Mouse (Mus musculus): ENCODE data around the gene Derl2. TPM values are rescaled to one million over a fixed set of nuclear protein-coding genes. Genes with fewer than 3 reads are reported as not detected.
A peak's percentile ranks its signal among the peaks of the same experiment; 100 is the strongest.

Derl2 gene
- 26.7 and 33.0 TPM in 2 replicates for polyA plus RNA-seq (2014; fragmentation: Nextera tagmentation; extraction: Ambion mirVana)

DNA sequence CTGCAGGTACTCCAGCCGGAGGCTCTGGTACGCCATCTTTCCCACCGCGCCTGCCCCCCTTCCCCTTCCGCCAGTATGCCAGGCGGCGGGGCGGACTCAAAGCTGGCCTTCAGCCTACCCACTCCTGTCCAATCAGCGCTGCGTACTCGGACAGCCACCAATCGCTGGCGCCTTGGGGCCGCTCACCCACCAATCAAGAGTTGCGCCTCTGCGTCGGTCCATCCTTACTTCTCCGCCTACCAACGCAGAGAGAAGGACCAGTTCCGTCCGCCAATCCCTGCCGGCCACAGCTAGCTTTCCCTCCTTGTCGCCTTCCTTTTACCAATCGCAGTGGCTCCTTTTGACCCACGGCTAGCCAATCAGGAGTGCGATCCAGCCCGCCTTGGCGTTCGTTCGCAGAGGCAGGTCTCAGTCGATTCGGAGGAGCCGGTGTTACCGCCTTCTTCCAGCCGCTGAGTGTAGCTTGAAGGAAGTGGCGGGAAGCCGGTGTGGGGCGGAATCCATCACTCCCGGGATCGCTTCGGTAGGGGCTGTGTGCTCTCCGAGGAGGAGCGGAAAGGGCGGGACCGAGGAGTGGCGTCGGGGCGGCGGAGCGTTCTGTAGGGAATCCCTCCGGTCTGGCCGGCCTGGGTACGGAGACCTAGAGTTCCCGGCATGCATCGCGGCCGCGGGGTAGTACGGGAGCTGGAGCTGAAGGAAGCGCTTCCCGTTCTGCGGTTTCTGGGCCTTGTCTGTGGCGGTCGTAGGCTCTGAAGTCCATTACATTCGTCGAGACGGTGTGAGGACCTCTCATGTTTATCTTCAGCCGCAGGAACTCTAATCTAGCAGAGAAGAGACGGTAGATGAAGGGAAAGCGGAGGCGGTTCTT, at the start of gene Derl2, which contains the start of gene Mis12:
Derl2 (minus strand) TSS at position 641 of the 868 bp plus-strand sequence.
Mis12 (plus strand) TSS at position 411 of the 868 bp plus-strand sequence.
- Histone ChIP-seq H3K4me3 (ENCODE audit: control insufficient read depth in 1 of 2, insufficient read depth in 1 of 2, low read depth in 1 of 2, low read length in 2 of 2) (peak within 1 kb of the TSS; percentile 61 to 80), H3K4me2 (ENCODE audit: low read length) (peak within 1 kb of the TSS; percentile 85), H3K9me3 (ENCODE audit: control insufficient read depth, low read length) (no peaks in the 10 kb centered on the region), H3K27me3 (ENCODE audit: control insufficient read depth, insufficient read depth, low read length) (no peaks in the 10 kb centered on the region), H3K9ac (ENCODE audit: low read length) (peak within 1 kb of the TSS; percentile 90), H3K27ac (replicated peaks in 1 of 2; ENCODE audit: control insufficient read depth in 1 of 2, insufficient read depth in 1 of 2, low read depth in 2 of 2, low read length in 2 of 2) (peak within 1 kb of the TSS; percentile 80 to 93), H3K4me1 (ENCODE audit: control insufficient read depth in 2 of 2, insufficient read depth in 2 of 2, low read length in 2 of 2) (peaks cover 0 to 18% of the 10 kb centered on the region in 2 experiments; a peak in 2 of 4 replicates), H3K36me3 (ENCODE audit: control insufficient read depth, insufficient read depth, low read length) (peaks cover 27% of the 10 kb centered on the region)
- peak; percentile 100 for ATAC-seq (ENCODE audit: insufficient number of reproducible peaks, insufficient read depth, low FRiP score, low read depth)
- under 1% methylated on average over 68 of the region's 71 CpGs for WGBS

DNA sequence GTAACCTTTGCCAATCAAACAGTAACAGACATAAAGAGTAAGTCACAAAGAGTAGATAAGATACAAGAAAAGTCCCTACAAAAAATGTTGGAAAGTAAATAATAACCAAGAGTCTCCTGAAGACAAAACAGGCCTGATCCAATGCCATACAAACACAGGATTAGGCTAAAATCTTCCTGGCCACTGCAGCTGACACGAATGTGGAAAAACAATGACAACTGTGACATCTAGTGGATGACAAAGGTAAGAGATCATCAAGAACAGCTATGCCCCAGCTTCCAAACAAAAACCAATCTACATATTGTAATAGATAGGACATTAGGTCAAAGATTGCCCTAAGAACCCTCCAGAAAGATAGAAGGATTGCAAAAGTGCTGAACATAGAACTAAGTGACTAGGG, 32.9 kb upstream of the Derl2 start:
- Histone ChIP-seq H3K4me3 (ENCODE audit: control insufficient read depth in 1 of 2, insufficient read depth in 1 of 2, low read depth in 1 of 2, low read length in 2 of 2) (no peak overlapping the region), H3K27me3 (ENCODE audit: control insufficient read depth, insufficient read depth, low read length) (no peaks in the 10 kb centered on the region), H3K36me3 (ENCODE audit: control insufficient read depth, insufficient read depth, low read length) (no peaks in the 10 kb centered on the region), H3K9me3 (ENCODE audit: control insufficient read depth, low read length) (no peaks in the 10 kb centered on the region), H3K9ac (ENCODE audit: low read length) (no peak overlapping the region), H3K27ac (replicated peaks in 1 of 2; ENCODE audit: control insufficient read depth in 1 of 2, insufficient read depth in 1 of 2, low read depth in 2 of 2, low read length in 2 of 2) (no peak overlapping the region), H3K4me2 (ENCODE audit: low read length) (no peak overlapping the region), H3K4me1 (ENCODE audit: control insufficient read depth in 2 of 2, insufficient read depth in 2 of 2, low read length in 2 of 2) (no peaks in the 10 kb centered on the region)
- ATAC-seq (ENCODE audit: insufficient number of reproducible peaks, insufficient read depth, low FRiP score, low read depth) = no peak
- WGBS = 4% methylated on average over 1 of the region's 1 CpGs

DNA sequence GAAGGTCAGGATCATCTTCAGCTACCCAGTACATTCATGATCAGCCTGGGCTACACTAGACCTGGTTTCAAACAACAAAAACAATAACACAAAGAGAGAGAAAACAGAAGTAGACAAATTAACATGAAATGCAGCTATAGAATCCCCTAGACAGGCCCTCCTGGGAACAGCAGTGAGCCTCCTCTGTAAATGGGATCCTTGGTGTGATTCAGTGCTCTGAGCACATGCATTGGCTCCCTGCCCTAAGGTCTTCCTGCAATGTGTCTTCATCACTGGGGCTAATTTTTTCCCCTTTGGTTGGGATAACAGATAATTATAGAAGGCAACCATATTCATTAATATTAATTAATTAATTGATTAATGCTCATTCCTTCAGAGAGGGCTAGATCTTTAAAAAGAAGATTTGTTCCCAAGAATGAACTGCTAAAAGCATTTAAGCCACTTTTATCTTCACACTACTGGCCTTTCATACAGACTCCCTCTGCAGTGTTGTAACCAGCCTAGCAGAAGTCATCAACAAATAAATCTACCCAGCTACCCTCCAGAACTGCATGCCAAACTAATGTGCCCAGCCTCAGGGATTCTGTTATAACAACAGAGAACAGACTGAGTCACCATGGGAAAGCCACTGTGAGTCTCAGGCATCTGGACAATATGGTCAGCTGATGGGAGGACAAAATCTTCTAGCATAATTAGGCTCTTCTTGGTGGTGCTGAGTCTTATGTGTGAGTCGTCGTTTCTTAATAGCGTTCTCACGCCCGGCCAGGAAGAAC, 20.1 kb upstream of the Derl2 start:
- Histone ChIP-seq H3K4me3 (ENCODE audit: control insufficient read depth in 1 of 2, insufficient read depth in 1 of 2, low read depth in 1 of 2, low read length in 2 of 2) (no peak overlapping the region), H3K9ac (ENCODE audit: low read length) (no peak overlapping the region), H3K9me3 (ENCODE audit: control insufficient read depth, low read length) (0 out of 2 replicates have a peak, but pooled peaks cover 3% of the 10 kb centered on the region), H3K36me3 (ENCODE audit: control insufficient read depth, insufficient read depth, low read length) (no peaks in the 10 kb centered on the region), H3K27ac (replicated peaks in 1 of 2; ENCODE audit: control insufficient read depth in 1 of 2, insufficient read depth in 1 of 2, low read depth in 2 of 2, low read length in 2 of 2) (no peak overlapping the region), H3K27me3 (ENCODE audit: control insufficient read depth, insufficient read depth, low read length) (no peaks in the 10 kb centered on the region), H3K4me1 (ENCODE audit: control insufficient read depth in 2 of 2, insufficient read depth in 2 of 2, low read length in 2 of 2) (no peaks in the 10 kb centered on the region), H3K4me2 (ENCODE audit: low read length) (no peak overlapping the region)
- no peak for ATAC-seq (ENCODE audit: insufficient number of reproducible peaks, insufficient read depth, low FRiP score, low read depth)
- WGBS = 100% methylated on average over 5 of the region's 5 CpGs

DNA sequence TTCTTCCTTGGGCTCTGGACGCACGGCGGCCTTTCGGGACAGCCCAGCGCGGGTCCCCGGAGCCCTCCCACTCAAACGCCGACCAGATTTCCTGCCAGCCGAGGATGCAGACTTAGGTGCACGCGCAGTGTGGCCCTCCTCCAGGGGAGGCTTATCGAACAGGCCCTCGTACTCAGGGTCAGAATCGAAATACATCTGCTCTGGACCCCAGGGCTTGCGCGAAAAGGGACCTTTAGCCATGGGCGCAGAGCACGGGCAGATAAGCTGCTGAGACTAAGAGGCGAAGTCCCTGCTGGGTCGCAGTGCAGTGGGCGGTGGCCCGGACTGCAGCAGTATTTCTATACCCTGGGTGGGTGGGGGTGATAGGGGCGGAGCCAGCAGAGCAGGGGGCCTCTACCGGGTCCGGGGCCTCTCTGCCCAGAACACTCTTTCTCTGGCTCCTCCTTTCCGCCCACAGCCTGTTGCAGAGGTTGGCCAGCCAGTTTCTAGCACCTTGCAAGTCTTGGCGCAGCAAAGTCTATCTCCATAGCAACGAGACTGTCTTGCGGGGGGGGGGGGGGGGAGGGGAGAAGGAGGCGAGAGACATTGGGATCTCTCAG, 13.6 kb upstream of the Derl2 start, which contains the start of gene 6330403K07Rik:
6330403K07Rik (minus strand) TSS at position 351 of the 599 bp plus-strand sequence.
- Histone ChIP-seq H3K4me3 (ENCODE audit: control insufficient read depth in 1 of 2, insufficient read depth in 1 of 2, low read depth in 1 of 2, low read length in 2 of 2) (peak within 1 kb of the TSS; percentile 52 to 53), H3K9me3 (ENCODE audit: control insufficient read depth, low read length) (no peaks in the 10 kb centered on the region), H3K27me3 (ENCODE audit: control insufficient read depth, insufficient read depth, low read length) (no peaks in the 10 kb centered on the region), H3K27ac (replicated peaks in 1 of 2; ENCODE audit: control insufficient read depth in 1 of 2, insufficient read depth in 1 of 2, low read depth in 2 of 2, low read length in 2 of 2) (peak within 1 kb of the TSS; percentile 17 to 46), H3K9ac (ENCODE audit: low read length) (peak within 1 kb of the TSS; percentile 69), H3K4me1 (ENCODE audit: control insufficient read depth in 2 of 2, insufficient read depth in 2 of 2, low read length in 2 of 2) (no peaks in the 10 kb centered on the region), H3K4me2 (ENCODE audit: low read length) (peak within 1 kb of the TSS; percentile 87), H3K36me3 (ENCODE audit: control insufficient read depth, insufficient read depth, low read length) (peaks cover 1% of the 10 kb centered on the region; the same call in 1 of the 2 replicates)
- ATAC-seq (ENCODE audit: insufficient number of reproducible peaks, insufficient read depth, low FRiP score, low read depth) = peak; percentile 88
- whole genome bisulfite sequencing = under 1% methylated on average over 30 of the region's 31 CpGs

DNA sequence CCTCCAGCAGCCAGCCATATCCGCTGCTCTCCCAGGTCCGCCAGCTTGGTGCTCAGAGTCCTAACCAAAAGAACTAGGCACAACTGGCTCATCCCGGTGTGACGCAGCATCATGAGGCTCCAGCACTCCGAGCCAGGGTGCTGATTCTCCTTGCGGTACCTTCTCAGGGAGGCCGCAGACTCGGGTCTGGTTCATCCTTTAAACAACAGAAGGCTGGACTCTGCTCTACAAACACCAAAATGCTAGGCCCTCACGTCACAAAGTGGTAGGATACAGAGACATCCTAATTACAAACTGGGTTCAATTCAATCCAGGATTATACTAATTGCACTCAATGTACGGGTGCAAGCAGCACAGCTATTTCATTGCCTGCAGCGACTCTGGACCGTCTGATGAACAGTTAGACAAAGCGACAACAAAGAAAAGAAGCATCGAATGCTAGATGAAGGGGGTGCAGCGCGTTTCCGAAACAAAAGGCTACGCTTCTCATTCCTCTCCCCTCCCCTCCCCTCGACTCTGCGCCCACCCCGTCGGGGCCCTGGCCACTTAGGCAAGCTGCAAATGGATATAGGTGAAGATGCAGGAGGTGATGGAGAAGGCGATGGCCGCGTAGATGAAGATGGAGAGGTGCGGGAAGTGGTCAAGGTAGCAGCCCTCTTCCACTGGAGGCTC, 13.0 kb upstream of the Derl2 start:
- Histone ChIP-seq H3K36me3 (ENCODE audit: control insufficient read depth, insufficient read depth, low read length) (peaks cover 8% of the 10 kb centered on the region), H3K9me3 (ENCODE audit: control insufficient read depth, low read length) (no peaks in the 10 kb centered on the region), H3K4me3 (ENCODE audit: control insufficient read depth in 1 of 2, insufficient read depth in 1 of 2, low read depth in 1 of 2, low read length in 2 of 2) (peak overlapping the region; percentile 52 to 53), H3K4me2 (ENCODE audit: low read length) (peak overlapping the region; percentile 87), H3K9ac (ENCODE audit: low read length) (peak overlapping the region; percentile 69), H3K27ac (replicated peaks in 1 of 2; ENCODE audit: control insufficient read depth in 1 of 2, insufficient read depth in 1 of 2, low read depth in 2 of 2, low read length in 2 of 2) (peak overlapping the region; percentile 17 to 46), H3K27me3 (ENCODE audit: control insufficient read depth, insufficient read depth, low read length) (no peaks in the 10 kb centered on the region), H3K4me1 (ENCODE audit: control insufficient read depth in 2 of 2, insufficient read depth in 2 of 2, low read length in 2 of 2) (no peaks in the 10 kb centered on the region)
- WGBS = 9% methylated on average over 26 of the region's 26 CpGs
- no peak for ATAC-seq (ENCODE audit: insufficient number of reproducible peaks, insufficient read depth, low FRiP score, low read depth)

DNA sequence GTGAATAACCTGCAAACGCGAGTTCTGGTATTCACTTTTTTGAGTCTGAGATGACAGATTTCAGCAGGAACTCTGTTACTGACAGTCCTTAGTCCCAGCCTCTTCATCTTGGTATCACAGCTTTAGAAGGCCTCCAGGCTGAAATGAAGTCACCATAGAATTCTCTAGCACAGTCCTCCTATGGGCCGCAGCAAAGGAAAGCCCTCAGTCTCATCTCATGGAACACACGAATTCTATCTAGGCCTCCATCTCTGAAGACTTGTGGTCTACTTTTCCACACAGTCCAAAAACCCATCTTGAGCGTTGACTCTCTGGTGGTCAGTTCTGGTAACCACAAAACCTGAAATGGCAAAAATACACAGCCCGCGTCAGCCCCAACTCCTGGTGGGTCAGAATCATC, 12.4 kb upstream of the Derl2 start:
- H3K4me1 ChIP-seq (ENCODE audit: control insufficient read depth in 2 of 2, insufficient read depth in 2 of 2, low read length in 2 of 2) = no peaks in the 10 kb centered on the region
- H3K27ac ChIP-seq (replicated peaks in 1 of 2; ENCODE audit: control insufficient read depth in 1 of 2, insufficient read depth in 1 of 2, low read depth in 2 of 2, low read length in 2 of 2) = no peak overlapping the region

More for the DNA sequence above, 12.4 kb upstream of the Derl2 start:
- peak overlapping the region; percentile 69; the same call in 1 of the 2 replicates for H3K9ac ChIP-seq (ENCODE audit: low read length)
- ATAC-seq (ENCODE audit: insufficient number of reproducible peaks, insufficient read depth, low FRiP score, low read depth) = no peak
- no peaks in the 10 kb centered on the region for H3K9me3 ChIP-seq (ENCODE audit: control insufficient read depth, low read length)
- H3K4me2 ChIP-seq (ENCODE audit: low read length) = peak overlapping the region; percentile 87
- H3K36me3 ChIP-seq (ENCODE audit: control insufficient read depth, insufficient read depth, low read length) = peaks cover 13% of the 10 kb centered on the region
- peak overlapping the region; percentile 52 to 53; a peak in 3 of 4 replicates for H3K4me3 ChIP-seq (ENCODE audit: control insufficient read depth in 1 of 2, insufficient read depth in 1 of 2, low read depth in 1 of 2, low read length in 2 of 2)
- 64% methylated on average over 7 of the region's 7 CpGs for WGBS
- H3K27me3 ChIP-seq (ENCODE audit: control insufficient read depth, insufficient read depth, low read length) = no peaks in the 10 kb centered on the region

All from heart, embryonic 14.5 days (tissue).